Mouse (Mus musculus) monocyte, adult 2 months (primary cell): ENCODE data around the gene Galnt4.
"Not testable (repeated sequence)": the region's sequence is repeated elsewhere in the genome, so short reads cannot be mapped to it uniquely, and the experiment has no call there.

Experiments used
- DNase-seq, 2 experiments: peaks; one replicate each; pipeline ENCODE4 v3.0.0; 2022; ENCODE audit warnings: low spot score in 2 of 2, low read depth in 1 of 2

Gene Galnt4

DNA sequence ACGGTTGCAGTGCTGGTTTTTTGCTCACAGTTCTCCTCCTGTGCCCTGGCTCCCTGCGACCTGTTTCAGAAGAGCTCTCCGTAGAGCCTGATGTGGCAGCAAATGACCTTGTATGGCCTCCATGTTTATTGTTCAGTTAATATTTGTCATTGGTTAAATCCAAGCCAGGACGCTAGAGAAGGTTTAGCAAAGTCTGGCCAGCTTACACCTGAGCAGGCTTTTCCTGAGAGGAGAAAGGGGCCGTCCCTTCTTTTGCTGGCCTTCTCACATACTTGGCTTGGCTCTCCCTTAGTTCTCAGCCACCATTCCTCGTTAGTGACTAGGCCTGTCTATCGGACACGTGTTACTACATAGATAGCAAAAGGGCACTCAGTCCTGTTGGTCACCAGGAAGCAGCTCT is 46.7 kb downstream of the Galnt4 start:
- DNase-seq: no peak

- no peak for DNase-seq
Measured at GRCm38 (mm10) chr10:99156808-99157207, 48.8 kb downstream of the Galnt4 start.

DNA sequence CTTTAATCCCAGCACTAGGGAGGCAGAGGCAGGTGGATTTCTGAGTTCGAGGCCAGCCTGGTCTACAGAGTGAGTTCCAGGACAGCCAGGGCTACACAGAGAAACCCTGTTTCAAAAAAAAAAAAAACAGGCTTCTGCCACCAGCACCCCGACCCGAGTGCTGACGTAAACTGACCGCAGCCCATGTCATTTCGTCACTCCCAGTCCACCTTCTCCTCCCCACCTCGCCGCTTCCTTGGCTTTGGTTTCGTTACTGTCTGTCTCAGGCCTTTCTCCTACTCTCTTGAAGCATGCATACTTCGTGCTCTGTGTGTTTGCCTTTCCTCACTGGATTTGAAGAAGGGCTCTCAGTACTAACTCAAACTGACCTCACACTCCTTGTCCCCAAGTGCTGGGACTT is 49.7 kb downstream of the Galnt4 start:
- not testable (repeated sequence) for DNase-seq

- no peak for DNase-seq
Measured at GRCm38 (mm10) chr10:99161987-99162582, 54.1 kb downstream of the Galnt4 start.
